Mouse (Mus musculus) G1E (cell line): ENCODE results near the gene Kirrel. TPM values are rescaled to one million over a fixed set of nuclear protein-coding genes. Genes with fewer than 3 reads are reported as not detected.
A peak's percentile ranks its signal among the peaks of the same experiment; 100 is the strongest.

ENCODE experiments used
- ATAC-seq: 2 replicates; pipeline ENCODE4 v1.8.0; 2016; ENCODE audit warnings: mild to moderate bottlenecking; ENCODE audit not compliant: insufficient number of reproducible peaks, poor library complexity, low FRiP score, severe bottlenecking; ENCODE audit errors: extremely low read depth
- DNase-seq: peaks from one replicate; pipeline ENCODE4 v3.0.0; 2012; ENCODE audit warnings: low spot score
- H3K27me3 ChIP-seq: 2 replicates; pipeline ENCODE4 v1.6.1; 2012; ENCODE audit warnings: mild to moderate bottlenecking, low read length, inconsistent platforms; ENCODE audit not compliant: insufficient read depth
- H3K36me3 ChIP-seq: replicated peaks from 2 replicates; pipeline ENCODE3; 2012; ENCODE audit warnings: mild to moderate bottlenecking, inconsistent platforms
- H3K4me1 ChIP-seq: 2 replicates; pipeline ENCODE4 v1.6.1; 2012; ENCODE audit warnings: low read depth, low read length, inconsistent platforms, mixed read lengths; ENCODE audit not compliant: insufficient read depth
- H3K4me3 ChIP-seq: 2 replicates; pipeline ENCODE4 v1.5.1; 2012; ENCODE audit warnings: low read depth, mild to moderate bottlenecking, inconsistent platforms, low read length, moderate library complexity, mixed read lengths
- H3K9me3 ChIP-seq: replicated peaks from 2 replicates; pipeline ENCODE4 v1.6.1; 2012; ENCODE audit warnings: inconsistent platforms
- CTCF ChIP-seq: IDR thresholded peaks from 2 replicates; pipeline ENCODE4 v1.5.1; 2012; ENCODE audit warnings: low read depth, low read length, inconsistent platforms, mixed read lengths
- GATA1 ChIP-seq: IDR thresholded peaks from 2 replicates; pipeline ENCODE4 v1.6.1; 2012; ENCODE audit warnings: borderline replicate concordance, low read length, inconsistent platforms, mixed read lengths
- GATA2 ChIP-seq: IDR thresholded peaks from 2 replicates; pipeline ENCODE4 v1.6.1; 2012; ENCODE audit warnings: low read depth, low read length, inconsistent platforms, borderline replicate concordance
- POLR2AphosphoS5 ChIP-seq: IDR thresholded peaks from 2 replicates; pipeline ENCODE4 v1.6.1; 2012; ENCODE audit warnings: low read depth, low read length, inconsistent platforms; ENCODE audit not compliant: insufficient replicate concordance
- TAL1 ChIP-seq: conservative IDR thresholded peaks from 2 replicates; pipeline ENCODE4 v1.6.1; 2012; ENCODE audit warnings: low read depth, low read length, inconsistent platforms, mixed read lengths
- polyA plus RNA-seq: library from polyadenylated mRNA; stranded (reverse); fragments of >175 nt; gene quantifications from 2 replicates; pipeline ENCODE4 v1.2.3, GENCODE M21; 2012
- total RNA-seq, 2 experiments: library from RNA; stranded (forward) in 1 of 2; stranded (reverse) in 1 of 2; fragments of 200-1000 nt in 1 of 2; fragments of >200 nt in 1 of 2; fragmentation: Nextera tagmentation in 1 of 2; gene quantifications; 2 replicates each; pipeline ENCODE4 v1.2.3; 2014 to 2017

Kirrel gene
- total and polyA plus RNA-seq, 3 experiments, result 0.11 TPM; not detected in 2

GRCm38 (mm10) chr3:87097969-87098946 is 76.3 kb downstream of the Kirrel start:
- H3K4me3 ChIP-seq, result no peak overlapping the region
- no peaks in the 10 kb centered on the region for H3K9me3 ChIP-seq
- ATAC-seq (no peak), DNase-seq (no peak)
- H3K27me3 ChIP-seq, result peaks cover 3% of the 10 kb centered on the region; the same call in 1 of the 2 replicates
- TF ChIP-seq TAL1 (no peak), GATA1 (no peak), CTCF (no peak), GATA2 (no peak), POLR2AphosphoS5 (no peak)
- no peaks in the 10 kb centered on the region for H3K36me3 ChIP-seq
- no peaks in the 10 kb centered on the region for H3K4me1 ChIP-seq

GRCm38 (mm10) chr3:87097205-87097604 is 77.3 kb downstream of the Kirrel start:
- no peaks in the 10 kb centered on the region for H3K36me3 ChIP-seq
- H3K9me3 ChIP-seq, result no peaks in the 10 kb centered on the region
- no peak overlapping the region for H3K4me3 ChIP-seq
- DNase-seq (no peak), ATAC-seq (no peak)
- H3K27me3 ChIP-seq, result peaks cover 5% of the 10 kb centered on the region; the same call in 1 of the 2 replicates
- H3K4me1 ChIP-seq, result no peaks in the 10 kb centered on the region
- TF ChIP-seq TAL1, result no peak

DNA sequence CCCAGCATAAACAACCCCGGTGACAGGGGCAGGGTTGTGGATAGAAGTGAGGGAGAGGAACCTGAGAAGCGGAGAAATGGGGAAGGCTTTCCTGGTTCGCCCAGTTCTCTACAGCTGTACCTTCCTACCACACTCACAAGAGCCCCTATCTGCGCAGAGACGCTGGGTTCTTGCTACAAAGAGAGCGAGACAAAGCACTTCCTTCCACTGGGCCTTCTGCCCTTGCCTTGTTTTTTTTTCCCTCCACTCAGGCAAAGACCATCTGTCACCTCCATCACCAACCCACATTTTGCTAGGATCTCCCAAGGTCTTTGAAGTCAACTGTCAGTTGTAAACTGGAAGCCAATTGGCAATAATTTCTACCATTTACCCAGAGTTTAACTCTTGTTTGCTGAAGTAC is 80.8 kb downstream of the Kirrel start:
- H3K4me1 ChIP-seq, result no peaks in the 10 kb centered on the region
- peaks cover 9% of the 10 kb centered on the region; the same call in 1 of the 2 replicates for H3K27me3 ChIP-seq
- no peaks in the 10 kb centered on the region for H3K36me3 ChIP-seq
- H3K9me3 ChIP-seq, result no peaks in the 10 kb centered on the region
- no peak for ATAC-seq
- H3K4me3 ChIP-seq, result no peak overlapping the region
- TF ChIP-seq POLR2AphosphoS5, result no peak
- TF ChIP-seq GATA2, result no peak
- no peak for TF ChIP-seq GATA1
- TF ChIP-seq CTCF, result no peak
- TF ChIP-seq TAL1, result no peak
- no peak for DNase-seq

GRCm38 (mm10) chr3:87089694-87090565 is 84.6 kb downstream of the Kirrel start:
- H3K27me3 ChIP-seq, result peaks cover 6% of the 10 kb centered on the region; the same call in 1 of the 2 replicates
- no peak; the same call in 1 of the 2 replicates for ATAC-seq
- TF ChIP-seq CTCF, result peak; percentile 94
- TF ChIP-seq GATA1, result no peak
- no peak for TF ChIP-seq TAL1

DNA sequence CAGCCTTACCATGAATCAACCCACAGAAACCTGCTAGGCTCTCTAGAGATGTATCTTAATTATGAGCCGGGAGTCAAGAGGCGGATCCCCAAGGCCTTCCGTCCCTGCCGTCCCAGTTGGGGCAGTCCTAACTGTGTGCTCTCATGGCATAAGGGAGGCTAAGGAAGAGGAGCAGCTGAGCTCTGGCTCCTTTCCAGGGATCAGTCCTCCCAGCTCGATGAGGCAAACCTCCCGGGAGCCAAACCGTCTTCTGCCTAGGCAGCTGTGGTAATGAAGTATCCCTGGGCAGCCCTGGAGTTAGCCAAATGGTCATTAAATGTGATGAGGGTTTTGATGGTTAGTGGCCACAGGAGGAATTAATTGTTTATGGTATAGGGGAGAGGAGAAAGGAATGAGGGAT is 87.4 kb downstream of the Kirrel start:
- Histone ChIP-seq H3K9me3 (no peaks in the 10 kb centered on the region), H3K4me1 (no peaks in the 10 kb centered on the region), H3K27me3 (peaks cover 3% of the 10 kb centered on the region; the same call in 1 of the 2 replicates), H3K36me3 (no peaks in the 10 kb centered on the region), H3K4me3 (no peak overlapping the region)
- DNase-seq (no peak), ATAC-seq (no peak)
- no peak for TF ChIP-seq GATA1
- no peak for TF ChIP-seq POLR2AphosphoS5
- no peak for TF ChIP-seq CTCF
- no peak for TF ChIP-seq GATA2
- no peak for TF ChIP-seq TAL1

More at GRCm38 (mm10) chr3:87089694-87090565, 84.6 kb downstream of the Kirrel start:
- Histone ChIP-seq H3K4me3 (no peak overlapping the region), H3K9me3 (no peaks in the 10 kb centered on the region), H3K36me3 (no peaks in the 10 kb centered on the region), H3K4me1 (no peaks in the 10 kb centered on the region)
- DNase-seq, result peak; percentile 45

DNA sequence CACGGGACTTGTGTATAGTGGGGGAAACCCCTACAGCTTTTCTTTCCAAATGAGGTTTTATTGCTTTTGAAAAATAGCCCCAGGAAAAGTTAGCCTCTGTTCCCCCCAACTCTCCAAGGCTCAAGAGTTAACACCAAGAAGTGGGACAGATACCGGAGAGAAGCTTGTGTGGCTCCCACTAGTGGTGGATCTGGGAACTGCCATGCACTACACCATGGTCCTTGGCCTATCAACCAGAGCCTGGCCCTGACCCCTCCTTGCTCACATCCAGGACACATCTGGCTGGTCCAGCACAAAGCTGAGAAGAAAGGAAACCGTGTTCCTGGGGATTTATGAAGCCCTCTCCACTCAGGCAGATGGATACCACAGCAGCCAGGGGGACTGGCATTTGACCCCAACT is 92.3 kb downstream of the Kirrel start:
- DNase-seq (no peak), ATAC-seq (no peak)
- Histone ChIP-seq H3K4me3 (no peak overlapping the region), H3K4me1 (no peaks in the 10 kb centered on the region), H3K36me3 (no peaks in the 10 kb centered on the region), H3K27me3 (no peaks in the 10 kb centered on the region; the same call in 1 of the 2 replicates), H3K9me3 (no peaks in the 10 kb centered on the region)
- TF ChIP-seq POLR2AphosphoS5 (no peak), CTCF (peak; percentile 84)
